Mouse (Mus musculus) layer of hippocampus, adult 9-10 months (tissue): ENCODE measurements around the gene Lbx1.

Source experiments
- DNase-seq: peaks from one replicate; pipeline ENCODE4 v3.0.0; 2022; ENCODE audit warnings: low spot score

Lbx1 gene

DNA sequence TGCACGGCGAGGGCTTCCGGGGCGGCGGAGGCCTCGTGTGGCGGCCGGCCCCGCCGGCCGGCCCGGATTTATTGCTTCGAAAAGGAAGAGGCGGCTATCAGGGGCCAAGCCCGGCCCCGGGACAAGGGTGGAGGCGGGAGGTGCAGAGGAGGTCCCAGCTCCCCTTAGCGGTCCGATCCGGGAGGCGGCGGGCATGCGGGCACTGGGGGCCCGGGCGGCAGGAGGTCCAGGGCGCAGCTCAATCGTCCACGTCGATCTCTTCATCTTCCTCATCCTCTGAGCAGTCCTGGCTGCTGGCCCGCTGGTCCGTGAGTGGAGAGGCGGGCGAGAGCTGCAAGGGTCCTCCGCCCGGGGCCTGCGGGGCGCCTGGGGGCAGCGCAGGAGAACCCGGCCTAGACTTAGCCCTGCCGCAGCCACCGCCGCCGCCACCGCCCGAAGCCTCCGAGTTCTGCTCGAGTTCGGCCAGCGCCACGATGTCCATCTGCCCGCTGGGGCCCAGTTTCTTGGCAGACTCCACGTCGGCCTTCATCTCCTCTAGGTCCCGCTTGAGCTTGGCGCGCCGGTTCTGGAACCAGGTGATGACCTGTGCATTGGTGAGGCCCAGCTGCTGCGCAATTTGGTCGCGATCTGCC is 2.0 kb downstream of the Lbx1 start:
- DNase-seq: no peak

DNA sequence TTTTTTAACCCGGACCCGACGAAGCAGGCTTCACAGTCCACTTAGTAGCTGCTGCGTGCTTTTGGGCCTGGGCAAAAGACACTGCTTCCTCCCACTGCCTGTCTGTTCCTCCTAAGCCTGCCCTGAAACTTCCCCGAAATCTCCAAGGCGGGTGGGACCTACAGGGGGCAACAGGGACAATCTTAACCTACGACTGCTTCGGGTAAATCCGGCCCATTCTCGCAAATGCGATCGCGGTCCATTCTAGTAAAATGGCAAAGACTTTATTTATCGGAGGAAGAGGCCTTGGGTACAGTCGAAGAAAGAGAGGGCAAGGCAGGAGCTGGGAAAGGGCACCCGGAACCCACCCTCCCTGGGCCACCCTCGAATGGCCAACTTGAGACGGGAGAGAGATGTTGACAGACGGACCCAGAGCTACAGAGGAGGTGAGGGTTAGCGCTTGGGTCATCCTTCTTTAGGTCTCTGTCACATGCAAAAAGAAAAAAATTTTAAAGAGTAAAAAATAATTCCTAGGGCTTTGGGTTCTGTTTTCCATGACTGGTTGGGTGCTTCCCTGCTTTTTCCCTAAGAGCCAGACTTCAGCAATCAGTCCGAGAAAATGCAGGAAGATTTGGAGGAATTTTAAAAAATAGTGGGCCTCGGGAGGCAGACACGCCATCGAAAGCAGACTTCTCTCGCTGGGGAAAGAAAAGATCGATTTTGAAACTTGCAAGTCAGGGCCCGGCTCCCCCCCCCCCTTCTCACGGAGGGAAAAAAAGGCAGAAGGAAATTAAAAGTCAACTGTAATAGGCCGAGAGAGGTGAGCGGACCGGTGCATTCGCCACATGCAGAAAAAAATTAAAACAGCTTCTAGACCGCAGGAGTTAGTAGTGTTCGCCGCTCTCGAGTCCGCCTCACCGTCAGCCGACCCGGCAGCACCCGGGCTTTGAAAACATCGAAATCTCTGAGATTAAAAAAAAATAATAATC is 2.9 kb downstream of the Lbx1 start:
- no peak for DNase-seq

DNA sequence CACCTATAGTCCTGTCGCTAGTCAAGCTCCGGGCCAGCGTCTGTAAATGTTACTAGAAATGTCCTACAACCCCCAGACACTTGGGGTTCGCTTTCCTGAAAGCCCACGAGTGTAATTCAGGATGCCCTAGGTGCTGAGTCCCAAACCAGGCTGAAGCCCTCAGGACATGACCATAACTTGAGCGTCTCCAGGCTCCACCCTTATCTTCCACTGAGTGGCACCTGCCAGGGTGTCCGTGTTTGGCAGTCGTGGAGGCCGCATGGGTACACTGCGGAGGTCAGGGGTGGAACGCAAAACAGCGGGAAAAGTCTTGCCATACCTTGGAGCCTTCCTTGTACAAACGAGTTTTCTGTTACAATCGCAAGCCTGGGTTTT is 3.6 kb downstream of the Lbx1 start:
- DNase-seq: no peak

DNA sequence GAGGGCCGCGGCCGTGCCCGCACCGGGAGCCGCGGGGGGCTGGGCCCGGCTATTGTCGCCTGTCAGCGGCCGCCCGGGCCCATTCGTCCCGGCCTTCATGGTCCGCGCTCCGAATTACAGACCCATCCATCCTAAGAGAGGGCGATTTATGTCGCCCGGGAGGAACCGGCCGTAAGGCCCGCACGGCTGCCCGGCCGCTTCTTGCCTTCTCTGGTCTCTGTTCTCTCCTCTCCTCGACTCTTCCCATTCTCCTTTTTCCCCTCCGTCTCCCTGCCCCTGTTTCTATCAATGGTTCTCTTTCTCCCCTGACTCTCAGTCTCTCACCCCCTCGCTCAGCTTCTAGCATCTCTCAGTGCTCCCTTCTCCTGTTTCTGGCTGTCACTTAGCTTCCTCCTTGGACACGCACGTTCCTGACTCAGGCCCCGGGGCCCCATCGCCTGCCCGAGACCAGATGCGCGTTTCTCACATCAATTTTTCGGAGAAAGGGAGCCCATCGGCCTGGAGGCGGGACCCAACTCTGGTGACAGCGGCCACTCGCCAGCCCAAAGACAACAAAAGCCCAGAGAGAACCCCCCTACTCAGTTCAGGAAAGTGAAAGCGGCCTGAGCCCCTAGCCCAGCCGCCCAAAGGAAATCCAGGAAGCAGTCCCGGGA is 4.1 kb downstream of the Lbx1 start:
- no peak for DNase-seq

DNA sequence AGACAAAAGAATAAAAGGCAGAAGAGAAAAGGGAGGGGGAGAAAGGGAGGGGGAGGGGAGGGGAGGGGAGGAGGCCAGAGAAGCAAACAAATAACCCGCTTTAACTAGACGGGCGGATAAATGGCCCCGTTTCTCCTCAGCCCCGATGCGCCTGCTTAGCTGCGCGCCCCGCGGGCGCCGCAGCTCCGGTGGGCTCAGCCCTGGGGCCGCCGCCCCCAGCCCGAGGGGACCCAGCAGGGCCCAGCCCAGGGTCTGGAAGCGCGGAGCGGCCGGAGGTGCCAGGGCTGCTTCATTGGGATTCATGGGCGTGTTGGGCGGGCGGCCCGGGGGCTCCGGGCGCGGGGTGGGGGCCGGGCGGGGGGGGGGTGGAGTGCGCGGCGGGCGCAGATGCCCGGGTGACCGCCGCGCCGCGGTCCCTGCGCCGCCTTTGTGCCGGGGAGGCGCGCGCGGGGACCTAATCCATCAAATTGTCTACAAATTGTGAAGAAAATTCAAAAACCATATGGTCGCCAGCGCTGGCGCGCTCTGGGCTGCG is 4.7 kb downstream of the Lbx1 start:
- DNase-seq: no peak

DNA sequence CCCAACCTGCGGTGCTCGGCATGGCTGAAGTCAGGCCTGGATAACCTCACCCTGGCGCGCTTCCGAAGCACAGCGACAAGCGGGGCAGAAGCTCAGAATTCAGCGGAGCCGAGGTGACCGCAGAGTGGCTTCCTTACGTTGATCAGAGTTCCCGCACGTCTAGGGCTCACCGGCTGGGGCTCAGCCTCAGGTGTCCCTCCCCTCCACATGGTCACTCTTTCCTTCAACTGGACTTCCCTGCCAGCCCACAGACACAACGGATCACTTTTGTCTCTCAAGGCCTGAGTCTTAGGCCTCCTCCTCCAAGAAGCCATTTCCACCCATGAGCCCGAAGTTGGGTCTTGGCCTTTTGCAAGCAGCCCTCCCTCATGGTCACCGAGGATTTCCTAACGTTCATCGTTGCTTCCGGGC is 5.4 kb downstream of the Lbx1 start:
- DNase-seq: no peak

DNA sequence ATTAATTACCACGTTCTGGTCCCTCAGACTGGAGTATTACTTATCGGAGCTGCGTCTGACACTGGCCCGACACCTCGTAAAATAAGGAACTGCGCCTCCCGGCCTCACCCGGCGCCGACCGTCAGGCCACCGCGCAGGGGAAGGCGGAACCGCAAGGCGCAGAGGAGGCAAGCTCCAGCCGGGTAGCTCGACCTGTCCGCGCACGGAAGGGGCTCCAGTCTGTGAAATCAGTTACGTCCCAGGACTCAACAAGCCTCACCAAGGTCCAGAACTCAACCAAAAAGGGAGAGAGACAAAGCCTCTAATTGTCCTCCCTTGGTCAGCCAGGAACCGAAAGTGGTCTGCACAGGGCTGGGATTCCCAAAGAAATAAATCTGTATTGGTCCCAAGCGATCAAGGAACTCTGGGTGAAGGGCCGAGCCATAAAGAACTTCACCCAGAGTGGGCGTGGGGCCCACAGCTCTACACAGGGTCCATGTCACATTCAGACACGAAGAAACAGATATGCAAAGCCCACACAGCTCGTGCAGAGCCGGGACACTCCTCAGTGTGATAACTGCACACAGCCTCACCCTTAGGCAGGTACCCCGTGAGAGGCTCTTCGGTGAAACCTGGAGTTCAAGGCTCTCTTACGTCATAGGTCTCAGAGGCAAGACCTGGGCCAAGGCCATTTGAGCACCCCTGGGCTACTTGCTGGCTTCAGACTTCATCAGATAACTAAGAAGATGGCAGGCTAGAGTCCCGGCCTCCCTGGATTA is 6.1 kb downstream of the Lbx1 start:
- DNase-seq: no peak

DNA sequence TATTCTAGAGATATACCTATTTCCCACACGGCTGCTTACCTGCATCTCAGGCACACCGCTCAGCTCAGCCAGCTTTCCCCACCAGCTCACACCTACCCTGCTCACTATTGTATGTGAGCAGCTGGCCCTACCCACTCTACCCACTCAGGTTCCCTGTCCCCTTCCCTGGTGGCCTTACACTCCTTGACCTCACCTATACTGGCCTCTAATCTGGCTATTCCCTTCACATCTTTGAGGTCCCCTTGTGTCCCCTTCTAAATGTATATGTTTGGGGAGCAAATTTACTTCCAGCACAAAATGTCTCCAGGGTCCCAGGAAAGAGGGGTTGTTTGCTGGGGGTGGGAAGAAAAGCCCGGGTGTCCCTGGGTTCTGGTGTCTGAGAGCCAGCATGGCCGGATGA is 6.8 kb downstream of the Lbx1 start:
- DNase-seq: no peak

DNA sequence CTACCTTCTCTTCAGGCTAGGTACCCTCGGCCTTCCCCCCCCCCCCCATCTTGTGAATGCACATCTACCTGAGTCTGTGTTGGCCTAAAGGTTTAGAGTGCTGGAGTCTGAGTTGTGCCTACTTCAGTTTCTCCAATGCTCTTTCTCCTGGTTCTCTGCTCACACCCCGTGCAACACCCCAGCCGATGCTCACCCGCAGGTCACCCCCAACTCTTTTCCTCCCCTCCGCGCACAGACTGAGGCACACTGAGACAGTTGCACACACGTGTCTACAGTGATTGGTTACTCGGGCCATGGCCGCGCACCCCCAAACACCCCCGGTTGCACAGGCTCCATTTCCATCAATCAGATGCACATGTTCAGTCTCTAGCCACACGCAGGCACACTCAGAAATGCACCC is 7.5 kb downstream of the Lbx1 start:
- DNase-seq: no peak

DNA sequence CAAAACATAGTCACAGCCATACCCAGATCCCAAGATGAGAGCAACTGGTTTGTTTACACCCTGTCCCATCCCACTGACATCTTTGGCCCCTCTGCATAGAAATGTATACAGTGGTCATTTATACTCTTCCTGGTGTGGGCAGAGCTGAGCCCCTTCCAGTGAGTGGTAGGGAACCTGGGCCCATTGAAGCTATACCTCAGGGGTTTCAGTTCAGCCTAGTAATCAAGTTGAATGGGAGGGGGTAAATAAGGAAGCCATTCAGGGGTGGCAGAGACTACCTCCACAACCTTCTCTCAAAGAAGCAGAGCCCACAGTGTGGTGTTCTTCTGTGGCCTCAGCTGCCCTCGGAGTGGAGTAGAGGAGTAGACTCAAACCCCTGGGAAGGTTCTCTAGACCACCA is 7.9 kb downstream of the Lbx1 start:
- DNase-seq: no peak

DNA sequence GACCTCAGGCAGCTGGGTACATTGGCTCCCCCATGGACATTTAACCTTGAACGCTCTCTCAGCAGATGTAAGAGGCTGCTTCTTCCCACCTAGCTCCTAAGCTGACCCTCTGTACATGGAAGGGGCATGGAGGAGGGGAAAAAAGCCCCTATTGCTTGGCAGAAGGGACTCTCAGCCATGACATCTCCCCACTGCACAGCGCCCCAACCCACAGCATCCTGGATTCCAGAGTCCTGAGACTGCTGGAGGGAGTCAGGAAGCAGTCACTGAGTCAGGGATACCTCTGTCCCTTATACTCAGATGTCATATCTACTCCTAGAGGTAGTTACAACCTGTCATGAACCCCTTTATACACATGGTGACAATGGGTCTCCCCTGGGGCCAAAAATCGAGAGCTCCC is 8.6 kb downstream of the Lbx1 start:
- DNase-seq: no peak

DNA sequence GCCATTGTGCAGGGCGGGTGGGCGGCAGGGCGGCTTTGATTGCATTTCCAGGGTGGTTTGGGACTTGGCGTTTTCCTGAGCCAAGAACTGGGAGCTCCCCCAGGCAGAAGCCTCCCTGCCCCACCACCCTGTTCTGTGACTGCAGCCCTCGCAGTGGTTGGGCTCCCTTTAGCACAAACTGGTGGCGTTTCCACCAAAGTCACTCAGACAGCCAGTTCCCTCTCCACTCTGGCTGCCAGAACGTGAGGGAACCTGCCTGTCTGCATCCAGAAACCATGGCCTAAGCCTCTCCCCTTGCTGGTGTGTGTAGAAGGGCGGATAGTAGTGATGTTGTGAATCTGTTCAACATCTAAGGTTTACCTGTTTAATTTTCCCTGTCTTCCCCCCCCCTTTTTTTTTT is 9.4 kb downstream of the Lbx1 start:
- no peak for DNase-seq

DNA sequence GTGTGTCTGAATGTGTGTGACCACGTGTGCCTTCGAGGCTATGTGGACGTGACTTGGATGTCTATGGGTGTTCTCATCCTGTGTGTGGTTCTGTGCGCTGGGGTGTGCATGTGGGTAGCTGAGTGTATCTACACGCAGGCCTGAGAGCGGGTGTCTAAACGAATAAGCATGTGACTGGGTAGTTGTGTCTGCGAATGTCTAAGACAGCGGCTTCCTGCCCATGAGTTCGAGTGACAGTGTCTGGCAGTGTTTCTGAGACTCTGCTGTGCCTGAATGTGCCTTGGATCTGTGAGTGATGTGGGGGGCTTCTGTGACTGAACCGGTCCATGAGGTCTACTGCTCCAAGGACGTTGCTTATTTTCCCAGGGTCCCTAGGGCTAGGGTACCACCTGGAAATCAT is 10.5 kb downstream of the Lbx1 start:
- no peak for DNase-seq

DNA sequence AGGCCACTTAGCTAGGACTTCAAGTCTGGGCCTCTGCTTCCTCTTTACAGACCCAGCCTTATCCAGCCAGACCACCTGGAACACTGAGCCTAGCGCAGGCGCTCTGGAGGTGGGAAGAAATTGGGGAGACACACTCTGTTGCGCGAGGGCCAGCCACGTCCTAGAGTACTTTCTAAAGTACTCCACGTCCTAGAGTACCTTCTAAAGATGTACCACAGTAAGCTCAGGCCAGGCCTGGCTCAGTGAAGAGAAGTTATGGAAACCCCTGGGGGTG is 11.4 kb downstream of the Lbx1 start:
- no peak for DNase-seq

DNA sequence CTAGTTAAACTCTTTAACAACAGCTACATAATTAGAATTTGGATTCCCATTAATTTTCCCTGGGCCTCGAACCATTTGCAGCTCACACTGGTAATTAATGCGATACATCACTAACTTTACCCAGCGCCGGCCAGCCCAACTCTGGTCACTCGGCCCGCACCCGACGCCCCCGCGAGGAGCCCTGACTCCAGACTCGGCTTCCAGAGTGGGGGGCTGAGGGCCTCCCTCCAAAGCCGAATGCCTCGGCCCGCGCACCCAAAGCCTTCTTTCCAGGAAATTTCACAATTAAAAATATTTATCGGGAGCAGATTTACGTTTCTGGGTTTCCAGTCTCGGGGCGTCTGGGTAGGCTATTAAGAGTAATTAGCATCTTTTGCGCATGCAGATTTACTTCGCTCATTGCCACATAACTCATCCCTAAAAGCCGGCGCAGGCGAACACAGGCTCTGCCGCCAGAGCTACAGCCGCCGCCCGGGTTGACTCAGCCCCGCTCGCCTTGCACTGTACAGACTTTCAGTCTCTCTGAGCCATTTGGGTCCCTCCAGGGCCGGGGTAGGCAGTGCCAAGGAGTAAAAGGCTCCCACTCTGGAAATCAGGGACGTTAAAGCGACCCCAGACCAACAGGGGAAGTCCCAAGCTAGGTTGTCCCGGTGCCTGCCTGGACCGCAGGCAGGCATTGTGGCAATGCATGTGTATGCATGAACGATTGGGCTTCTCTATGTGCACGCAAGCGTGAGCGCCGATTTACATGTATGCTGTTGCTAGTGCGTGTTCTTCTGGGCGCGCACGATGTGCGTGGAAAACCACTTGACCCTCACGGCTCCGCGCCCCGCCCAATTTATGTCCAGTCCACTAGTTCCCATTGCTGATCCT is 12.0 kb downstream of the Lbx1 start:
- DNase-seq: no peak

DNA sequence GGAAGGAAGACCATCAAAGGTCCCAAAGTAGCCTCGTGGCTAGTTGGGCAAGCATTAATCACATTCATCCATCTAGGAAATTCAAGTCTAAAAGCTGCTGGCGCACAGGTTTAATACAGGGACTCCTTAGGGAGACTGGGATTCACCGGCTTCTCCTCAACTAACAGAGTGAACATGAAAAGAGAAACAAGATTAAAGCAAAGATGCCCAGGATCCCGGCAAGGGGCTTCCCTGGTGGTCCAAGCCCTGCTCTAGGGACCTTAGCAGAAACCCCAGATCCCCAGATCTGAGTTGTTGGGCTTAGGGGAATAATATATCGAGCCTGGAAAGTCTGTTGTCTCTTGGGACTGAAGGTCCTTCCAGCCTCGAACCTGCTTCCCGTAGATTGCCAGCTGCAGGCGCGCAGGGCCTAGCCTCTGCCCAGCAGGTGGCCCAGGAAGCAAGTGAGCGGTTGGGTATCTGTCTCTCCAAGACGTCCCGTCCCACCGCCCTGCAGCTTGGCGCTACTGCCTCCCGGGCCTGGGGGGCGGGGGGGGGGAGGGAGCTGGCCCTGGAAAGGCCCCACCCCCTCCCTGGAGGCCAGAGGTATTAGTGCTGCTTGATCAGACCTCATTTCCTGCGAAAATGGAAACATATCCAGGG is 13.3 kb downstream of the Lbx1 start:
- no peak for DNase-seq

DNA sequence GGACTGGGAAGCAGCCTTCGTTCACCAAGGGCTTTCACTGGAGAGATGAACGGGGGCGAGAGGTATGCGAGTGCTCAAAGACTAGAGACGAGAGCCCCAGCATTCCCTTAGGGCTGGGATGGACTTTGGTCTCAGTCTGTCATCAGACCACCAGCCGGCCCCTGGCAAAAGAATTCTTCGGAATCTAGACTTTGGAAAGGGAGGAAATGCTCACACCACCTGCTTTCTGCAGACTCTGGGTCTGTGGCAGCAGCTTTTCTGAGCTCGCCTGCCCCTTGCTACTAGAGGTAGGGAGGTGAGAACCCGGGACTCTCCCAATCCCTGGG is 14.2 kb downstream of the Lbx1 start:
- DNase-seq: no peak

DNA sequence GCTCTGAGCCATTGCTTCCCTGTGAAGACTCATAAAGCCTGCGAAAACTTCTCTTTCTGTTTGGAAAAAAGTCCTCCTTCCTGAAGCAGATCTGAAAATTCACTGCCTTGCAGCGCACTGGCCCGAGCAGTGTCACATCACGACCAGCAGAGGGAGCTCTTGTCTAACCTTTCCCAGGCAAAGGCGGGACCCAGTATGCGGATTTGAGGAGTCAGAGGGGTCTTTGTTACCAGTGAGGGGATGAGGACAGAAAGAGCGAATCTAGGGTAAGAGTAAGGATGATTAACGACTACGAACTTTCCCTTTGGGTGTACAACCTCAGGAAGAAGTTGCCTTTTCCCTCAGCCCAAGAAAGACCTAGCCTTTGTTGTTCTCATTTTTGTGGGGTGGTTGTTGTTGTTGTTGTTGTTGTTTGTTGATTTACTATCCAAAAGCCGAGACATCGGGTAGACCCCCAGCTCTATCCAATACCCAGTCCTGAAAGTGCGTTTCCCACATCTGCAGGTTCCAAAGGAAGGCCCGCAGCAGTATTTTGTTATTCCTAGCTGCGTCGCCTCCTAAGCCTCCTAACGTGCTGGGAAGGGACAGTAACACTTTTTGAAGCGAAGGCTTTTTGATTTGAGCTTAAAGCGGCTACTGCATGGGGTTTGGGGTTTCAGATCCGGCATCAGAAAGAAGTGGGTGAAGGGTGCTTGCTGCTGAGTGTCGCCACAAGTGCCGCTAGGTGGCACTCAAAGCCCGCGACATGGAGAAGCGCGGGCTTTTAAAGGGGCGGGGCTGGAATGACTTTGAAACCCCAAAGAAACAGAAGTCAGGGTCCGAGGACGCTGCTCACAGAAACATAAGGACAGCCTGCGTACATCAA is 14.8 kb downstream of the Lbx1 start:
- DNase-seq: peak; percentile 55

DNA sequence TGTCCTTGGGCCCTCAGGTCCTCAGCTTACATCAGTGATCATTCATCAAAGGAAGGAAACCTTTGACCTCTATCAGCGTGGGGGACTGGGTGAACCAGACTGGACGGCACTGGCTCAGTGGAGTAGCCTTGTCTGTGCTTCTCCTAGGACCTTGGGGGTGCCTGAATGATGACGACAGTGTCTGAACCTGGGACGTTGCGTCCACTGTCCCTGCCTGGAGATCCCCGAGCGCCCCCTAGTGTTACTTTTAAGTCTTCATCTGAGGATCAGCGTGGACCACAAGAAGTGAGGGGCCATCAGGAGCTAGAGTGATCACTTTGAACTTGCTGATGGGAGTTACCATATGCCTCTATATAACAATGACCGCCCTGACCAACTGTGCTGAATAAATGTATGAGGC is 19.4 kb downstream of the Lbx1 start:
- no peak for DNase-seq

DNA sequence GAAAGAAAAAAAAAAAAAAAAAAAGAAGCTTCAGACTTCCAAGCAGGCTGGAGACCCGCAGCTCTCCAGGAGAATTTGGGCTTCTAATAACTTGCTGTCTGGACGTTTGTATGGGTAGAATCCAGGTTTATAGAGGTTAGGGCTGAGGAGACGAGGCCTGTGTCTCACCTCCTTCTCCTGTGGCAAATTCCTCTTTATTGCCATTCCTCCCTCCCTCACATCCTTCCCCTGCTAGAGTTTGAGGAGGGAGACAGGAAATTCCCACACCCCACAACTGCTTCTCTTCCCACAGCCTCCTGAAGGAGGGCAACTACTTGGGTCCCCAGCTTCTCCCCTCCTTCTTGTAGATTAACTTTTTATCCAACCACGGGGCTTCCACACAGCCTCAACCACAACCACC is 20.2 kb downstream of the Lbx1 start:
- DNase-seq: no peak
